Mouse (Mus musculus) cerebellum, postnatal 14 days (tissue): ENCODE results near the gene Adgrl1.

ENCODE experiments used
- DNase-seq, 2 experiments: peaks; one replicate each; pipeline ENCODE4 v3.0.0; 2021; ENCODE audit warnings: mixed read lengths in 2 of 2

The Adgrl1 gene

GRCm38 (mm10) chr8:83899363-83900252, at the start of gene Adgrl1:
TSS of gene Adgrl1 (plus strand) at chr8:83900105.
- DNase-seq: peak; percentile 98 to 99

- no peak for DNase-seq
Measured at GRCm38 (mm10) chr8:83852329-83852728, 47.6 kb upstream of the Adgrl1 start.

GRCm38 (mm10) chr8:83853323-83854050, 46.4 kb upstream of the Adgrl1 start:
- DNase-seq: no peak

GRCm38 (mm10) chr8:83856486-83857065, 43.3 kb upstream of the Adgrl1 start:
- DNase-seq: no peak

GRCm38 (mm10) chr8:83862439-83863268, 37.3 kb upstream of the Adgrl1 start:
- DNase-seq: peak; percentile 19 to 24

- DNase-seq: peak; percentile 79 to 84
Measured at GRCm38 (mm10) chr8:83874881-83875655, 24.8 kb upstream of the Adgrl1 start.

GRCm38 (mm10) chr8:83875656-83876040, 24.3 kb upstream of the Adgrl1 start:
- DNase-seq: peak; percentile 70 to 71

GRCm38 (mm10) chr8:83876080-83876837, 23.6 kb upstream of the Adgrl1 start:
- peak; percentile 50 to 75 for DNase-seq

- DNase-seq: peak; percentile 22 to 24
Measured at GRCm38 (mm10) chr8:83876838-83877223, 23.1 kb upstream of the Adgrl1 start.

- DNase-seq: peak; percentile 47 to 51
Measured at GRCm38 (mm10) chr8:83888409-83888808, 11.5 kb upstream of the Adgrl1 start.

- DNase-seq: no peak
Measured at GRCm38 (mm10) chr8:83892061-83892460, 7.8 kb upstream of the Adgrl1 start.

GRCm38 (mm10) chr8:83893915-83894314, 6.0 kb upstream of the Adgrl1 start:
- DNase-seq: peak; percentile 93 to 95

GRCm38 (mm10) chr8:83895894-83896293, 4.0 kb upstream of the Adgrl1 start:
- peak; percentile 64 to 69 for DNase-seq

- no peak for DNase-seq
Measured at GRCm38 (mm10) chr8:83896461-83896860, 3.4 kb upstream of the Adgrl1 start.

- peak; percentile 88 to 92 for DNase-seq
Measured at GRCm38 (mm10) chr8:83897211-83897610, 2.7 kb upstream of the Adgrl1 start.

GRCm38 (mm10) chr8:83898456-83898855, 1.4 kb upstream of the Adgrl1 start:
- peak; percentile 66 to 73 for DNase-seq

GRCm38 (mm10) chr8:83898985-83899362, 931 bp upstream of the Adgrl1 start:
- peak; percentile 94 to 96 for DNase-seq

- DNase-seq: peak in 1 of 2 experiments; percentile 59
Measured at GRCm38 (mm10) chr8:83900266-83900956, 506 bp downstream of the Adgrl1 start.

GRCm38 (mm10) chr8:83900957-83901270, 1.0 kb downstream of the Adgrl1 start:
- DNase-seq: peak; percentile 70 to 75
